Mouse (Mus musculus): ENCODE measurements around the gene 1700080E11Rik.
A peak's percentile ranks its signal among the peaks of the same experiment; 100 is the strongest.
"Not testable (repeated sequence)": the region's sequence is repeated elsewhere in the genome, so short reads cannot be mapped to it uniquely, and the experiment has no call there.

Gene 1700080E11Rik

DNA sequence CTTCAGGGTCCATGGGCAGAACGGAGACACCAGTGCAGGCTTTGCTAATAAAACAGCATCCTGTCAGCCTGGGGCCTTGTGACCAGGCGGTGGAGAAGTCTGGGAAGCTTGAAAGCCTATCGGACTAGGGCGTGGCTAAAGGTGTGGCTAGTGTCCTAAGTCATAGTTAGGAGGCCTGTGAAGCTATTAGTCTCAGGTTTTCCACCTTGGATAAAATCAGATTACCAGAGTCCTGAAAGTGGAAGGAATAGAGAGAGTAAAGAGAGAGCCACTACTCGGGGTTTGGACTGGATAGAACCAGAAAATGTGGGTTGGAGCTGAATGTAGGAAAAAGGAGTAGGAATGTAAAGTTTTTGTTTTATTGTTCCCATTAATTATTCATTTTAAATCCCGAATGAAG is at the start of gene 1700080E11Rik:
Gene 1700080E11Rik, minus strand, starts transcription at position 101 of the 400 bp plus-strand sequence.
- no peak for DNase-seq (ENCODE audit: low spot score)

- no peak for DNase-seq (ENCODE audit: low spot score)
Measured at GRCm38 (mm10) chr9:105186725-105187124, 41.8 kb upstream of the 1700080E11Rik start.

DNA sequence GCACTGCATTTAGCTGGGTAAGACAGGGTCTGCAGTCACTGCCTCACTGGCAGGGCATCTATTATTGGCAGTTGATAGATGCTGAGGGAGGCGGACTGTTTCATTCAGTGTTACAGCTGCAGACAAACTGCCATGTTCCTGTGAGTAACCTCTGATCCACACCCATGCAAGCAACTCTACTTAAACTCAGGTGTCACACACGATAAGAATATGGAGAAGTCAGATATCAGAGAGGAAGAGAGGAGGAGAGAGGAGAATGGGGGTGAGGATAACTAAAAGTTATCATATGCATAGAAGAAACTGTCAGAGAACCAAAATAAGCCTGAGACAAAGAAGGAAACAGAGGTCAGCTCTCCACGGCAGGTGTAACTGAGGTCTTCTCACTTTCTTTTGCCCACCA is 37.5 kb upstream of the 1700080E11Rik start:
- DNase-seq (ENCODE audit: low spot score): no peak

GRCm38 (mm10) chr9:105139204-105139603 is 5.7 kb downstream of the 1700080E11Rik start:
- DNase-seq (ENCODE audit: low spot score): no peak

- DNase-seq (ENCODE audit: low spot score): no peak
Measured at GRCm38 (mm10) chr9:105136404-105136803, 8.5 kb downstream of the 1700080E11Rik start.

- no peak for DNase-seq (ENCODE audit: low spot score)
Measured at GRCm38 (mm10) chr9:105134536-105134935, 10.4 kb downstream of the 1700080E11Rik start.

- no peak for DNase-seq (ENCODE audit: low spot score)
Measured at GRCm38 (mm10) chr9:105132002-105132367, 12.9 kb downstream of the 1700080E11Rik start.

DNA sequence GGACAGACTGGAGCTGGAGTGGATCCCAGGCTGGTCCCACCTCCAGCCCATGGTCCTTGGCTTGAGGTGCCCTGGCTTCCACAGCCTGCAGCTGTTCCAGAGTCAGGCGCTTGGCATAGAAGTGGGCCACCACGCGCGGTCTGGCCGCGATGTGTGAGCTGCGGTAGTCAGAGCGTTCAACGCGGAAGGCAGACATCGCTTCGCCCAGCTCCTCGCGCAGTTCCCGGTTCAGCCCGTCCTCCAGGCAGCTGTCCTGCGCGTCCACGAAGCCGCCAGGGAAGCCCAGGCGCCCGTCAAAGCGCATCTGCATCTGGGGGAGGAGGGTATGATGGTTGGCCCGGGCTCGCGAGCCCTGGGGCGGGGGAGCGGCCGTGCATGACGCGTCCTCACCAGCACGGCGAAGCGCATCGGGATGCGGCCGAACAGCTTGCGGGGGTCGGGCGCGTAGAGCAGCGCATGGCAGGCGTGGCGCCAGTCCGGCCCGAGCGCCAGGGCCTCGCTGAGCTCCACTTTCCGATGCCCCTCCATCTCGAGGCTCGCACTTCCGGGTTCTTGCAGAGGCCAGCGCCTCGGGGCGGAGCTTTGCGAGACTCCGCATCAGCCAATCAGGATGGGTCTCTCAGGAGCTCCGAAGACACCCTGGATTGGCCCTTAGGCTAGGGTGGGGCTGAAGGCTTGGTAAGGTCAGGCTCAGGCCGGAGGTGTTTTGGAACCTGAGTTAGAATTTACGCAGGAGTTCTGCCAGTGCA is 13.5 kb downstream of the 1700080E11Rik start, which contains the start of gene Nudt16:
Gene Nudt16, minus strand, starts transcription at position 572 of the 749 bp plus-strand sequence.
- DNase-seq (ENCODE audit: low spot score): peak; percentile 70

DNA sequence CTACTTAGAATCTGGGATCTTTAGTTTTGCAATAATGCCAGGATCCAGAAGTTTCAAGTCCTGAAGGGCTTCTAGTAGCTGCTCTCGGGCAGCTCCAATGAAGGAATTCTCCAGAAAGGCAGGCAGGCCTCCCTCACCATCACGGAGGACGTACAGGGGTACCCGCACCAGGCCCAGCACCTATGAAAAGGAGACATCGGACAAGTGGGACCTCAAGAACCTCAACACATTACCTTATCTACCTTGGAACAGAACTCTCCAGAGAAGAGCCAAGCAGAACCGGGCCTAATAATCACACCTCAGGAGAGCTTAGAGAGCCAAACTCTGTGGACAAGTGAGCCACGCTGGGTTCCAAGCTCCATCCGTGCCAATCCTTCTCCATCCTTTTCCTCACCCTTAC is 14.6 kb downstream of the 1700080E11Rik start:
- DNase-seq (ENCODE audit: low spot score): no peak

DNA sequence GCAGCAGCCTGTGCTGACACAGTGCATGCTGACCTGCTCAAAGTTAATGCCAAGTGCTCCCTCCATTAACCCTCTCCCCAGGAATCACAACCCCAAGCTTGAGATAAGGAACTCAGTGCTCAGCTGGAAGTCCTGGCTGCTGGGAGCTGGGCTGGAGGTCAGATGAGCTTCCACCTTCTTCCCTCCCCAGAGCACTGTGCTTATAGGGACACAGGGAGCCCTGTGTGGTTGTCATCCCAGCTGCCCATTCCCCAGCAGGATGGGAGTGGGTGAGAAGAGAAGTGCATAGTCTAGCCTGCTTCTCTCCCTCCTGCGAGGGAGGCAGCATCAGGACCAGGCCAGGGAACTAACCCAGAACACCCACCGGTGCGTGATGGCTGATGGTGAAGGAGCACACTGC is 19.7 kb downstream of the 1700080E11Rik start:
- DNase-seq (ENCODE audit: low spot score): not testable (repeated sequence)

GRCm38 (mm10) chr9:105103893-105104292 is 41.0 kb downstream of the 1700080E11Rik start:
- DNase-seq (ENCODE audit: low spot score): no peak

- no peak for DNase-seq (ENCODE audit: low spot score)
Measured at GRCm38 (mm10) chr9:105101911-105102310, 43.0 kb downstream of the 1700080E11Rik start.

GRCm38 (mm10) chr9:105100807-105101570 is 43.9 kb downstream of the 1700080E11Rik start:
- DNase-seq (ENCODE audit: low spot score): no peak
